Mouse (Mus musculus) myocyte (in vitro differentiated cells): Measurements from ENCODE around the gene Hmcn2. TPM values are rescaled to one million over a fixed set of nuclear protein-coding genes. Genes with fewer than 3 reads are reported as not detected.

Source experiments
- H3K27me3 ChIP-seq: one replicate; pipeline ENCODE4 v1.6.1; 2011; ENCODE audit not compliant: control insufficient read depth, insufficient read depth, insufficient read length
- H3K36me3 ChIP-seq: one replicate; pipeline ENCODE4 v1.6.1; 2011; ENCODE audit not compliant: control insufficient read depth, insufficient read depth
- H3K4me2 ChIP-seq: one replicate; pipeline ENCODE4 v1.6.1; 2011; ENCODE audit warnings: low read depth, control low read depth
- H3K4me3 ChIP-seq: one replicate; pipeline ENCODE4 v1.5.1; 2011; ENCODE audit warnings: mild to moderate bottlenecking, control low read depth, moderate library complexity
- H3K79me2 ChIP-seq: one replicate; pipeline ENCODE4 v1.6.1; 2011; ENCODE audit not compliant: control insufficient read depth, insufficient read depth
- H3ac ChIP-seq: one replicate; pipeline ENCODE4 v1.6.1; 2011; ENCODE audit not compliant: control insufficient read depth, insufficient read length
- CEBPB ChIP-seq: IDR thresholded peaks from 2 replicates; pipeline ENCODE4 v1.6.1; 2011; ENCODE audit warnings: mild to moderate bottlenecking, moderate library complexity; ENCODE audit not compliant: poor library complexity, insufficient read depth, severe bottlenecking
- E2F4 ChIP-seq: IDR thresholded peaks from one replicate; pipeline ENCODE4 v1.6.1; 2011; ENCODE audit warnings: mild to moderate bottlenecking, control low read depth, moderate library complexity; ENCODE audit not compliant: insufficient read depth
- MAX ChIP-seq: IDR thresholded peaks from one replicate; pipeline ENCODE4 v1.6.1; 2011; ENCODE audit warnings: low read depth, mild to moderate bottlenecking, control low read depth
- MYOD1 ChIP-seq, 3 experiments: IDR thresholded peaks; one replicate each; pipeline ENCODE4 v1.6.1; 2011; ENCODE audit warnings: control low read depth in 2 of 3, low read depth in 2 of 3, mild to moderate bottlenecking in 2 of 3, moderate library complexity in 1 of 3; ENCODE audit not compliant: insufficient read length in 2 of 3, control insufficient read depth in 1 of 3
- MYOG ChIP-seq, 3 experiments: IDR thresholded peaks; one replicate each; pipeline ENCODE4 v1.6.1; 2011; ENCODE audit warnings: control low read depth in 2 of 3, low read depth in 2 of 3, mild to moderate bottlenecking in 2 of 3; ENCODE audit not compliant: insufficient read length in 2 of 3, control insufficient read depth in 1 of 3, insufficient read depth in 1 of 3
- POLR2A ChIP-seq: IDR thresholded peaks from one replicate; pipeline ENCODE4 v1.6.1; 2011; ENCODE audit warnings: low read depth, mild to moderate bottlenecking, control low read depth, moderate library complexity; ENCODE audit not compliant: insufficient read length
- POLR2AphosphoS2 ChIP-seq: IDR thresholded peaks from one replicate; pipeline ENCODE4 v1.6.1; 2011; ENCODE audit warnings: low read depth, control low read depth; ENCODE audit not compliant: insufficient read length
- REST ChIP-seq: IDR thresholded peaks from one replicate; pipeline ENCODE4 v1.6.1; 2011; ENCODE audit warnings: mild to moderate bottlenecking, control low read depth, moderate library complexity; ENCODE audit not compliant: insufficient read depth, insufficient read length
- SRF ChIP-seq: IDR thresholded peaks from one replicate; pipeline ENCODE4 v1.6.1; 2011; ENCODE audit warnings: low read depth; ENCODE audit not compliant: control insufficient read depth, insufficient read length
- TCF12 ChIP-seq: IDR thresholded peaks from one replicate; pipeline ENCODE4 v1.6.1; 2011; ENCODE audit warnings: mild to moderate bottlenecking, control low read depth; ENCODE audit not compliant: poor library complexity, insufficient read depth, severe bottlenecking
- TCF3 ChIP-seq: IDR thresholded peaks from one replicate; pipeline ENCODE4 v1.6.1; 2011; ENCODE audit warnings: low read depth, control low read depth; ENCODE audit not compliant: insufficient read length
- USF1 ChIP-seq: IDR thresholded peaks from one replicate; pipeline ENCODE4 v1.6.1; 2011; ENCODE audit warnings: low read depth, mild to moderate bottlenecking, control low read depth, moderate library complexity
- polyA plus RNA-seq: library from polyadenylated mRNA; unstranded; fragments of >200 nt; fragmentation: generic; extraction: Trizol; gene quantifications from one replicate; pipeline ENCODE4 v1.2.1, GENCODE M21; 2012; ENCODE audit warnings: missing spikeins

Gene Hmcn2
- polyA plus RNA-seq, 1 experiment, result 2.6 TPM

GRCm38 (mm10) chr2:31431477-31431876 lies 117.3 kb downstream of the Hmcn2 start:
- Histone ChIP-seq H3K4me3 (no peak overlapping the region), H3K4me2 (no peak overlapping the region), H3ac (no peak overlapping the region), H3K79me2 (no peaks in the 10 kb centered on the region), H3K36me3 (no peaks in the 10 kb centered on the region), H3K27me3 (peaks cover 77% of the 10 kb centered on the region)
- no peak for TF ChIP-seq POLR2AphosphoS2
- no peak for TF ChIP-seq USF1
- TF ChIP-seq CEBPB, result no peak
- no peak for TF ChIP-seq SRF
- no peak for TF ChIP-seq E2F4
- no peak for TF ChIP-seq TCF12

DNA sequence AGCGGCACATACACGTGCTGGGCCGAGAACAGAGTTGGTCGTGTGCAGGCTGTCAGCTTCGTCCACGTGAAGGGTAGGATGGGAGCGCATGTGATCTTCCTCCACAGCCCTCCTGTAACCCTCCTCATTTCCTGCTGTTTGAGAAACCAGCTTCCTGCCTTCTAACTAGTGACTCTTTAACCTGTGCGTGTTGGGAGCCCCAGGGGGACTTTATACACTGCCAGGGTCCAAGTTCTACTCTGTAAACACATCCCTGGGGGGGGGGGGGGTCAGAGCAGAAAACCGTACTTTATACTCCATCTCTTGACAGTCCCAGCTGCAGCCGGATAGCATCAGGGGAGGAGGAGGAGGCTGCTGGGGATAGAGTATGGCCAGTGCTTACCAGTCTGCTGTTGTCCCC lies 120.5 kb downstream of the Hmcn2 start:
- TF ChIP-seq MYOG (IDR thresholded peaks at IDR 0.05; ENCODE audit: control insufficient read depth in 1 of 3, insufficient read depth in 1 of 3, insufficient read length in 2 of 3, low read depth in 2 of 3), result no peak
- TF ChIP-seq TCF3, result no peak
- no peak for TF ChIP-seq TCF12
- TF ChIP-seq CEBPB, result no peak
- Histone ChIP-seq H3K4me2 (no peak overlapping the region), H3K4me3 (no peak overlapping the region), H3K27me3 (peaks cover 48% of the 10 kb centered on the region), H3ac (no peak overlapping the region), H3K79me2 (no peaks in the 10 kb centered on the region), H3K36me3 (no peaks in the 10 kb centered on the region)

DNA sequence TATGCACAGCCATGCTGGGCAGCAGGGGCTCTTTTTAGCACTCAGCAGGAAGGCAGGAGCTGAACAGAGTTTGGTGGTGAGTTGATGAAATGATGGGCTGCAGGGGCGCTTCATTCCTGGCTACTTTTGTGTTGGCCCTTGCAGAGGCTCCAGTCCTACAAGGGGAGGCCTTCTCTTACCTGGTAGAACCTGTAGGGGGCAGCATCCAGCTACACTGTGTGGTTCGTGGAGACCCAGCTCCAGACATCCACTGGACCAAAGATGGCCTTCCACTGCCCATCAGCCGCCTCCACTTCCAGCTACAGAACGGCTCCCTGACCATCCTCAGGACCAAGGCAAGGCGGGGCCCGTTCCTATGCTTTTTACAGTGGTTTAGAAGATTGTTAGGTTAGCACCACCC lies 121.4 kb downstream of the Hmcn2 start:
- no peak overlapping the region for H3K4me3 ChIP-seq
- TF ChIP-seq E2F4, result no peak
- no peak for TF ChIP-seq MYOG (IDR thresholded peaks at IDR 0.05; ENCODE audit: control insufficient read depth in 1 of 3, insufficient read depth in 1 of 3, insufficient read length in 2 of 3, low read depth in 2 of 3)
- no peak for TF ChIP-seq POLR2AphosphoS2
- TF ChIP-seq MYOD1 (IDR thresholded peaks at IDR 0.05; ENCODE audit: control insufficient read depth in 1 of 3, insufficient read length in 2 of 3, low read depth in 2 of 3), result no peak
- H3K27me3 ChIP-seq, result peaks cover 39% of the 10 kb centered on the region
- H3K36me3 ChIP-seq, result no peaks in the 10 kb centered on the region
- no peak overlapping the region for H3K4me2 ChIP-seq
- H3ac ChIP-seq, result no peak overlapping the region
- no peaks in the 10 kb centered on the region for H3K79me2 ChIP-seq

GRCm38 (mm10) chr2:31437480-31438245 lies 123.4 kb downstream of the Hmcn2 start:
- peaks cover 18% of the 10 kb centered on the region for H3K27me3 ChIP-seq
- H3K4me3 ChIP-seq, result no peak overlapping the region
- no peaks in the 10 kb centered on the region for H3K36me3 ChIP-seq
- H3K79me2 ChIP-seq, result no peaks in the 10 kb centered on the region
- no peak overlapping the region for H3ac ChIP-seq
- TF ChIP-seq MAX, result no peak
- H3K4me2 ChIP-seq, result no peak overlapping the region

DNA sequence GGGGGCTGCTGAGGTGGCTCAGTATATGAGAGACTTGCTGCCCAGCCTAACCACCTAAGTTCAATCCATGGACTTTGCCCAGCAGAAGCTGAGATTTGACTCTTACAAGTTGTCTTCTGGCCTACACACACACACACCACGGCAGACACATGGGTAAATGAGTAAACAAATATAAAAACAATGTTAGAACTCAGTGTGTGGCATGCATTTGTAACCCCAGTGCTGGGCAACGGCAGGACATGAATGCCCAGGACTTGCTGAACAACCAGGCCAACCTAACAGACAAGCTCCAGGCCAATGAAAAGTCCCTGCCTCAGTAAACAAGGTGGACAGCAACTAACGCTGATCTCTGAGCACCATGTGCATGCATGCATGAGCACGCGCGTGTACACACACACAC lies 125.4 kb downstream of the Hmcn2 start:
- H3K27me3 ChIP-seq, result peaks cover 2% of the 10 kb centered on the region
- H3K79me2 ChIP-seq, result no peaks in the 10 kb centered on the region
- H3ac ChIP-seq, result no peak overlapping the region
- no peaks in the 10 kb centered on the region for H3K36me3 ChIP-seq
- no peak overlapping the region for H3K4me3 ChIP-seq
- H3K4me2 ChIP-seq, result no peak overlapping the region
- TF ChIP-seq POLR2A, result no peak
- no peak for TF ChIP-seq CEBPB
- TF ChIP-seq TCF12, result no peak
- TF ChIP-seq REST, result no peak

DNA sequence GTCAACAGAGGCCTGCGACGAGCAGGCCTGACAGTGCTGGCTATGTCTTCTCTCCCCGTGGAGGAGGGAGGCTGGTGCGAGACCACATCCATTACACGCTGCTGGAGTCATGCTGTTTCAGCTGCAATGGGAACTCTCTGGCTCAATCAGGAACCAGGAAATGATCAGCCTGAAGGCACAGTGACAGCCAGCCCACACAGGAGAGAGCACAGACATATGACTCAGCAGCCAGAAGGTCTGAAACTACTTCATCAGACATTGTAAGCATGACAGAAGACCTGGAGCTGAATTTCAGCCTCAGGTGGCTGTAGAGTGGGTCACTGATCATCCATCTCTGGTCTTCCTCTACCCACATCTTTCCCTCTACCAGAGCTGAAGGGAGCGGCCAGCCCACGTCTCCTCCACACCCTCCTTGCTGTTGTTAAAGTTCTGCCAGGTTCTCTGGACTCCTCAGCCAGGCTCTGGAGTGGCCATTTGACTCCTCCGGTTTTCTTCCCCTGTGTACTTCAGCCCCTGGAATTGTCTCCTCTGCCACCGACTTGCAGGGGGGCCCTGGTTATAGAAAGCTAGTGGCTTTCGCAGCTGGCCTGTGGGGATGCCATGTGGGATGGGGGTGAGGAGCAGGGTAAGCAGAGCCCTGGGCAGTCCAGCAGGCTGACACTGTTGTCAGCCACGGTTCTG lies 128.4 kb downstream of the Hmcn2 start:
- no peaks in the 10 kb centered on the region for H3K36me3 ChIP-seq
- H3K4me2 ChIP-seq, result peak overlapping the region; percentile 69
- H3K79me2 ChIP-seq, result no peaks in the 10 kb centered on the region

More for the DNA sequence above, 128.4 kb downstream of the Hmcn2 start:
- H3K27me3 ChIP-seq, result no peaks in the 10 kb centered on the region
- TF ChIP-seq E2F4, result no peak
- TF ChIP-seq POLR2AphosphoS2, result no peak
- TF ChIP-seq TCF3, result no peak
- peak in 1 of 3 experiments; percentile 2 for TF ChIP-seq MYOD1 (IDR thresholded peaks at IDR 0.05; ENCODE audit: control insufficient read depth in 1 of 3, insufficient read length in 2 of 3, low read depth in 2 of 3)
- TF ChIP-seq MAX, result no peak
- peak; percentile 38 for TF ChIP-seq POLR2A
- no peak for TF ChIP-seq USF1
- no peak for TF ChIP-seq CEBPB
- no peak for TF ChIP-seq SRF
- no peak for TF ChIP-seq REST
- TF ChIP-seq TCF12, result no peak
- TF ChIP-seq MYOG (IDR thresholded peaks at IDR 0.05; ENCODE audit: control insufficient read depth in 1 of 3, insufficient read depth in 1 of 3, insufficient read length in 2 of 3, low read depth in 2 of 3), result peak in 1 of 3 experiments; percentile 63
- H3K4me3 ChIP-seq, result no peak overlapping the region
- H3ac ChIP-seq, result peak overlapping the region; percentile 7
